Mouse (Mus musculus) heart, embryonic 16.5 days (tissue): Measurements from ENCODE around the gene Olfr380. TPM values are rescaled to one million over a fixed set of nuclear protein-coding genes. Genes with fewer than 3 reads are reported as not detected.

ENCODE experiments used
- ATAC-seq: fragments of 200-750 bp; cut with Nextera tagmentation; replicated peaks from 2 replicates; pipeline ENCODE4 v1.8.0; 2017; ENCODE audit warnings: moderate number of reproducible peaks; ENCODE audit not compliant: insufficient read depth, low FRiP score; ENCODE audit errors: extremely low read depth
- H3K27ac ChIP-seq: fragments of 300-500 bp; sonication (generic); 2 replicates; pipeline ENCODE4 v1.5.1; 2014; ENCODE audit warnings: mild to moderate bottlenecking, low read length, control low read depth, moderate library complexity
- H3K27me3 ChIP-seq: fragments of 300-500 bp; sonication (generic); 2 replicates; pipeline ENCODE4 v1.6.1; 2014; ENCODE audit warnings: low read length, mixed read lengths; ENCODE audit not compliant: control insufficient read depth, insufficient read depth
- H3K36me3 ChIP-seq: fragments of 300-500 bp; sonication (generic); 2 replicates; pipeline ENCODE4 v1.6.1; 2014; ENCODE audit not compliant: control insufficient read depth, insufficient read depth
- H3K4me1 ChIP-seq: fragments of 300-500 bp; sonication (generic); 2 replicates; pipeline ENCODE4 v1.6.1; 2014; ENCODE audit warnings: low read length, mixed read lengths; ENCODE audit not compliant: control insufficient read depth, insufficient read depth
- H3K4me2 ChIP-seq: fragments of 300-500 bp; sonication (generic); 2 replicates; pipeline ENCODE4 v1.6.1; 2014; ENCODE audit warnings: low read depth, mild to moderate bottlenecking, control low read depth, low read length
- H3K4me3 ChIP-seq: fragments of 300-500 bp; sonication (generic); 2 replicates; pipeline ENCODE4 v1.5.1; 2014; ENCODE audit warnings: mild to moderate bottlenecking, control low read depth, low read length
- H3K9ac ChIP-seq: fragments of 300-500 bp; sonication (generic); 2 replicates; pipeline ENCODE4 v1.6.1; 2014; ENCODE audit warnings: low read length, control low read depth
- H3K9me3 ChIP-seq: fragments of 300-500 bp; sonication (generic); replicated peaks from 2 replicates; pipeline ENCODE4 v1.6.1; 2016; ENCODE audit warnings: low read length; ENCODE audit not compliant: control insufficient read depth
- WGBS: fragments of 180-500 bp; shearing (Covaris S2); extraction: QIAGEN DNeasy Blood & Tissue Kit; methylation state at CpG from one replicate; pipeline ENCODE4 v1.1.7; 2014; 5-methylcytosine and 5-hydroxymethylcytosine counted together
- polyA plus RNA-seq: library from polyadenylated mRNA; unstranded; fragments of >200 nt; fragmentation: Nextera tagmentation; extraction: Ambion mirVana; gene quantifications from 2 replicates; pipeline ENCODE4 v1.2.1, GENCODE M21; 2015

The Olfr380 gene
- polyA plus RNA-seq, result not detected in 2 replicates

DNA sequence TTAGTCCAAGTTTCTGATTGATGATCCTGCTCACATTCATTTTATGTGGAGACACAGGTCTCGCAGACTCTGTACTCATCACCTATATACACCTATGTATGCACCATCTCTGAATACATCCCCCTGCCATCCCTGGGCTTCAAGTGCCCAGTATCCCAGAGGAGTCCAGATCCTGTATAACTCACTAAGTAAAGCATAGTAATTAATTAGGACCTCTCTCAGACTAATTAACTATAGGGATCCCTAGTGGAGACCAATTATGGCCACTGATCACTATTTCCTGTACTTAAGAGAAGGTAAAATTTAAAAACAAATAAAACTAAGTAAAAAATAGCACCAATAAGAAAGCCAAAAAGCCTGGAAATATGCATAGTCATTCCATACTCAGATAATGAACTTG lies at the start of gene Olfr380:
Gene Olfr380 (minus strand): TSS at position 101 of the 400 bp plus-strand sequence.
- H3K9ac ChIP-seq, result no peak within 1 kb of the TSS
- no peak within 1 kb of the TSS for H3K4me3 ChIP-seq
- ATAC-seq, result no peak
- no peak within 1 kb of the TSS for H3K4me2 ChIP-seq
- 81% methylated on average over 1 of the region's 1 CpGs for WGBS
- H3K9me3 ChIP-seq, result no peaks in the 10 kb centered on the region
- H3K27ac ChIP-seq, result no peak within 1 kb of the TSS
- no peaks in the 10 kb centered on the region for H3K36me3 ChIP-seq
- no peaks in the 10 kb centered on the region for H3K27me3 ChIP-seq
- no peaks in the 10 kb centered on the region for H3K4me1 ChIP-seq

DNA sequence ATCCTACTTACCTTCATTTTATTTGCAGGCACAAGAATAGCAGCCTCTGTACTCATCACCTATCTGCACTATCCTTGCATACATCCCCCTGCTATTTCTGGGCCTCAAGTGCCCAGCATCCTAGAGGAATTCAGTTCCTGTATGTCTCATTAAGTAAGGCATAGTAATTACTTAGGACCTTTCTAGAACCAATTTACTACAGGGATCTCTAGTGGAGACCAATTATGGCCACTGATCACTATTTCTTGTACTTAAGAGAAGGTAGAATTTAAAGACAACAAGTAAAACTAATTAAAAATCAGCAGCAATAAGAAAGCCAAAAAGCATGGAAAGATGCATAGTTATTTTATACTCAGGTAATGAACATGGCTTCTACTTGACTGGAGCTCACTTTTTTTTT lies 34.2 kb upstream of the Olfr380 start, which contains the start of gene Olfr381:
Gene Olfr381 (minus strand): TSS at position 101 of the 400 bp plus-strand sequence.
- ATAC-seq, result no peak

DNA sequence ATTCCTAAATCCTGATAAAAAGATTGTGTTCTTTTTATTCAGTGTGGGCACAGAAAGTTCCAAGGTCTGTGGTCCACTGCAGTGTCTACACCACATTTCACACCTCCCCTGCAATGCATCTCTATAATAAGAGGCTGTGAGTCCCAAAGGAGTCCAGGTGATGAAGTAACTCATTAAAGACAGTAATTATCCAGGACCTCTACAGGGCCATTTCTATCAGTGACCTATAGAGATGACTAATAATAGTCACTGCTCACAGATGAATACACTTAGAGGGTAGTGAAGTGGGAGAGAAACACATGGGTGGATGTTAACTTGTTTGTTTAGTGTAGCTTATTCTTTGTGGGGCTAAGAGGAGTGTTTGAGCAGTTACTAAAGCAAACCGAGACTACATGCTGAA lies 28.9 kb downstream of the Olfr380 start, which contains the start of gene Olfr378:
Gene Olfr378 (minus strand): TSS at position 101 of the 400 bp plus-strand sequence.
- Histone ChIP-seq H3K27ac (no peak within 1 kb of the TSS), H3K4me3 (no peak within 1 kb of the TSS), H3K4me2 (no peak within 1 kb of the TSS), H3K4me1 (no peaks in the 10 kb centered on the region), H3K9me3 (peaks cover 2% of the 10 kb centered on the region; the same call in 1 of the 2 replicates), H3K36me3 (no peaks in the 10 kb centered on the region), H3K27me3 (no peaks in the 10 kb centered on the region), H3K9ac (no peak within 1 kb of the TSS)
- no peak for ATAC-seq
- WGBS, result 82% methylated on average over 1 of the region's 1 CpGs

More for the DNA sequence above, 34.2 kb upstream of the Olfr380 start, which contains the start of gene Olfr381:
- Histone ChIP-seq H3K4me1 (no peaks in the 10 kb centered on the region), H3K9ac (no peak within 1 kb of the TSS), H3K36me3 (no peaks in the 10 kb centered on the region), H3K4me2 (no peak within 1 kb of the TSS), H3K4me3 (no peak within 1 kb of the TSS), H3K27me3 (no peaks in the 10 kb centered on the region), H3K27ac (no peak within 1 kb of the TSS), H3K9me3 (no peaks in the 10 kb centered on the region)

Other genes starting within 250 kb of the Olfr380 start
- 0.06 and 0.08 TPM in 2 replicates for gene Trpv1, start 223.2 kb downstream of the Olfr380 start, polyA plus RNA-seq
- gene Trpv3, start 190.1 kb downstream of the Olfr380 start, polyA plus RNA-seq, result 0.08 and 0.09 TPM in 2 replicates
- 0.25 and 0.41 TPM in 2 replicates for gene Aspa, start 127.9 kb downstream of the Olfr380 start, polyA plus RNA-seq
- not detected in 2 replicates for gene Gm49340, start 127.8 kb downstream of the Olfr380 start, polyA plus RNA-seq
- not detected in 2 replicates for gene Spata22, start 127.8 kb downstream of the Olfr380 start, polyA plus RNA-seq
- not detected in 2 replicates for gene Olfr20, start 106.7 kb downstream of the Olfr380 start, polyA plus RNA-seq
- not detected in 2 replicates for gene Olfr376, start 86.3 kb downstream of the Olfr380 start, polyA plus RNA-seq
- gene Olfr1, start 57.9 kb downstream of the Olfr380 start, polyA plus RNA-seq, result not detected in 2 replicates
- not detected in 2 replicates for gene Olfr378, start 29.0 kb downstream of the Olfr380 start, polyA plus RNA-seq
- gene Olfr381, start 34.1 kb upstream of the Olfr380 start, polyA plus RNA-seq, result not detected in 2 replicates
- not detected in 2 replicates for gene Olfr382, start 59.7 kb upstream of the Olfr380 start, polyA plus RNA-seq
- gene Olfr385, start 135.5 kb upstream of the Olfr380 start, polyA plus RNA-seq, result not detected in 2 replicates
- not detected in 2 replicates for gene Olfr384, start 141.1 kb upstream of the Olfr380 start, polyA plus RNA-seq
- not detected in 2 replicates for gene Zfp735, start 231.3 kb upstream of the Olfr380 start, polyA plus RNA-seq